Mouse (Mus musculus) intestine, embryonic 15.5 days (tissue): ENCODE results near the gene Bmp5. TPM values are rescaled to one million over a fixed set of nuclear protein-coding genes. Genes with fewer than 3 reads are reported as not detected.

Experiments
- ATAC-seq: fragments of 200-750 bp; cut with Nextera tagmentation; 2 replicates; pipeline ENCODE4 v1.8.0; 2017; ENCODE audit warnings: moderate TSS enrichment, moderate library complexity
- H3K27ac ChIP-seq: fragments of 300-500 bp; sonication (generic); 2 replicates; pipeline ENCODE4 v1.5.1; 2015; ENCODE audit warnings: mild to moderate bottlenecking, inconsistent platforms
- H3K27me3 ChIP-seq: fragments of 300-500 bp; sonication (generic); replicated peaks from 2 replicates; pipeline ENCODE4 v1.6.1; 2015; ENCODE audit warnings: inconsistent platforms
- H3K36me3 ChIP-seq: fragments of 300-500 bp; sonication (generic); 2 replicates; pipeline ENCODE4 v1.6.1; 2015; ENCODE audit warnings: inconsistent platforms
- H3K4me1 ChIP-seq: fragments of 300-500 bp; sonication (generic); replicated peaks from 2 replicates; pipeline ENCODE4 v1.6.1; 2015; ENCODE audit warnings: inconsistent platforms
- H3K4me2 ChIP-seq: fragments of 300-500 bp; sonication (generic); replicated peaks from 2 replicates; pipeline ENCODE4 v1.6.1; 2015; ENCODE audit warnings: mild to moderate bottlenecking, inconsistent platforms
- H3K4me3 ChIP-seq: fragments of 300-500 bp; sonication (generic); replicated peaks from 2 replicates; pipeline ENCODE4 v1.5.1; 2015; ENCODE audit warnings: inconsistent platforms
- H3K9ac ChIP-seq: fragments of 300-500 bp; sonication (generic); 2 replicates; pipeline ENCODE4 v1.6.1; 2015; ENCODE audit warnings: inconsistent platforms
- H3K9me3 ChIP-seq: fragments of 300-500 bp; sonication (generic); 2 replicates; pipeline ENCODE4 v1.6.1; 2016; ENCODE audit warnings: inconsistent platforms
- WGBS: fragments of 180-500 bp; shearing (Covaris S2); methylation state at CpG from one replicate; pipeline ENCODE4 v1.1.7; 2015; 5-methylcytosine and 5-hydroxymethylcytosine counted together
- polyA plus RNA-seq: library from polyadenylated mRNA; unstranded; fragments of >200 nt; fragmentation: Nextera tagmentation; extraction: Ambion mirVana; gene quantifications from 2 replicates; pipeline ENCODE4 v1.2.1, GENCODE M21; 2015

Bmp5 gene
- 8.6 and 9.0 TPM in 2 replicates for polyA plus RNA-seq

DNA sequence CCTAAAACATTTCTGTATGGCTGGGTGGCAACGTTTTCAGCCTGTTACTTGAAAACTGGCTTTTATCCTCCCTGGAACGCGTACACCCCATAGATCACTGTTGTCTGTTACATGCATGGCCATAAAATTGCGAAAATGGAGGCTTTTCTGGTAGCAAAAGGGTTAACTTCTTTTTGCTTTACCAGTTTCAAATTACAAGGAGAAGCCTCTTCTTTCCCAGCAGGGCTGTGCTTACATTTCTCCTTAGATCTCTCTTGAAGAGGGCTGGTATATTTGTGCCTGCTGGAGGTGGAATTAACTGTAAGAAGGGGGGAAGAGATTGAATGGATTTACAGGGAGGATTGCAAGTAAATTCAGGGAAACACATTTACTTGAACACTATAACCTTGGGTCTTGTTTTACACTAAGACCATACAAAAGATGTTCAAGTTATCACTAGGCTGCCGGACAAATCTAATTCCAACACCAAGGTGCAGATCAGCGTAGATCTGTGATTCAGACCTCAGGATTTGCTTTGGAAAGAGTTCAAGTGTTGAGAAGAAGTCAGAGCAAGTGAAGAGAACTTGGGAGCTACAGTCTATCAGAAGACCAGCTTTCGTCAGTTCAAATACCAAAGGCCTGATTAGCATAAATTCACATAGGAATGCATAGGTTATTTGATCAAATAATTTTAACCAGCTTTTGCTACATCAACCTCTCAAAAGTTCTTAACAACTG lies at the start of gene Bmp5:
Gene Bmp5 (plus strand): TSS at position 236 of the 717 bp plus-strand sequence.
- Histone ChIP-seq H3K36me3 (no peaks in the 10 kb centered on the region), H3K27me3 (no peaks in the 10 kb centered on the region), H3K9ac (peak within 1 kb of the TSS; percentile 39; the same call in 1 of the 2 replicates), H3K27ac (peak within 1 kb of the TSS; percentile 40; the same call in 1 of the 2 replicates), H3K4me2 (peak within 1 kb of the TSS; percentile 51), H3K4me3 (peak within 1 kb of the TSS; percentile 34), H3K4me1 (no peaks in the 10 kb centered on the region), H3K9me3 (no peaks in the 10 kb centered on the region)
- WGBS: 21% methylated on average over 7 of the region's 7 CpGs
- no peak for ATAC-seq

DNA sequence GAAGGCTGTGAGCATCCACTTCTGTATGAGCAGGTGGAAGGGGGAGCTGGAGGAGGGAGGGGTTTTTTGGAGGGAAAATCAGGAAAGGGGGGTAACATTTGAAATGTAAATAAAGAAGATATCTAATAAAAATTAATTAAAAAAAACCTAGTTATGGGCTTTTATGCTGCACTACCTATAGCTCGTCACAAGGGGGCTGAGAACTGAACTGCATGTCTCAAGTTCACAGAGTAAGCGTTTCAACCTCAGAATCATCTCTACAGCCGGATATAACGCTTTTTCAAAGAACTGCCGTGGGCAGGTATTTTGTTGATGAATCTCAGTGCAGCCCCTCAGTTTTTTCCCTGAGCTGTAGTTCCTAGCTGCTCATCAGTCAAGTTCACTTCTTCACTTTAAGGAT lies 15.1 kb upstream of the Bmp5 start:
- ATAC-seq: no peak
- WGBS: 37% methylated on average over 5 of the region's 5 CpGs
- no peaks in the 10 kb centered on the region for H3K36me3 ChIP-seq
- H3K9ac ChIP-seq: no peak overlapping the region
- H3K27me3 ChIP-seq: no peaks in the 10 kb centered on the region
- no peak overlapping the region for H3K27ac ChIP-seq
- no peaks in the 10 kb centered on the region for H3K9me3 ChIP-seq
- no peak overlapping the region for H3K4me2 ChIP-seq
- no peaks in the 10 kb centered on the region for H3K4me1 ChIP-seq
- no peak overlapping the region for H3K4me3 ChIP-seq

DNA sequence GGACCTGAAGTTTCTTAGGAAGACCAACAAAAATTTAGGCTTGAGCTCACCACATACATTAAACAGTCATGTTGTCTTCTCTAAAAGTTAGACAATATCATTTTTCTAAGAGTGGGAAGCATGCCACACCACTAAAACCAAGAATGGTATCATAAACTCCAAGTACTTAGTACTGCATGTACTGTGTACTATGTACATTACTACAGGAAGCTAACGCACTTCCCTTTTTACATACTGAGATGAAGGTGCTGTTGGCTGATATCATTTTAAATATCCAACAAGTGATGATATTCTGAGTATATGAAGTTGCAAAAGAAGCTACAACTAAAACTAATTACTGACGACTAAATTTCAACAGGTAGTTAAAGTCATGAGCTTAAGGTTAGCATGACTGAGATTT lies 13.6 kb upstream of the Bmp5 start:
- H3K4me1 ChIP-seq: no peaks in the 10 kb centered on the region
- H3K9me3 ChIP-seq: no peaks in the 10 kb centered on the region
- H3K36me3 ChIP-seq: no peaks in the 10 kb centered on the region
- H3K27ac ChIP-seq: no peak overlapping the region
- no peak overlapping the region for H3K4me2 ChIP-seq
- 90% methylated on average over 2 of the region's 2 CpGs for WGBS
- no peak for ATAC-seq
- no peaks in the 10 kb centered on the region for H3K27me3 ChIP-seq
- H3K9ac ChIP-seq: no peak overlapping the region
- H3K4me3 ChIP-seq: no peak overlapping the region

DNA sequence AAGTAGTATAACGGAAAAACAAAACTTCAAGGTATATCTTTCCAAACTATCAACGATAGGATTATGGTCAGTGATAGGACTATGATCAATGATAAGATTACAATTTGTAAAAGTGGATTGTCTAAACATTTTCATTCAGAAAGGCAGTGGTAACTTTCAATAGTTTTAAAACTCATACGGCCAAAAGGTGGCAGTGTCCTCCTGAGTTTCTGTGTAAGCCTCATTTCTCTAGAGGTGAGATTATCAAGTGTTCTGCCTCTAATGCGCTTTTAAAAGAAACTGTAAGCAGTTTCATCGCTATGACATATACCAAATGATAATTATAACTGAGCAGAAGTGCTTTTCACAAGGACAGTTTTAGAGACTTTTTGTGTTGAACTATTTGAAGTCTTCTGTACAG lies 12.7 kb upstream of the Bmp5 start:
- ATAC-seq: no peak
- Histone ChIP-seq H3K9me3 (no peaks in the 10 kb centered on the region), H3K4me2 (no peak overlapping the region), H3K4me3 (no peak overlapping the region), H3K27ac (no peak overlapping the region), H3K36me3 (no peaks in the 10 kb centered on the region), H3K27me3 (no peaks in the 10 kb centered on the region), H3K4me1 (no peaks in the 10 kb centered on the region), H3K9ac (no peak overlapping the region)
- 27% methylated on average over 5 of the region's 5 CpGs for WGBS

DNA sequence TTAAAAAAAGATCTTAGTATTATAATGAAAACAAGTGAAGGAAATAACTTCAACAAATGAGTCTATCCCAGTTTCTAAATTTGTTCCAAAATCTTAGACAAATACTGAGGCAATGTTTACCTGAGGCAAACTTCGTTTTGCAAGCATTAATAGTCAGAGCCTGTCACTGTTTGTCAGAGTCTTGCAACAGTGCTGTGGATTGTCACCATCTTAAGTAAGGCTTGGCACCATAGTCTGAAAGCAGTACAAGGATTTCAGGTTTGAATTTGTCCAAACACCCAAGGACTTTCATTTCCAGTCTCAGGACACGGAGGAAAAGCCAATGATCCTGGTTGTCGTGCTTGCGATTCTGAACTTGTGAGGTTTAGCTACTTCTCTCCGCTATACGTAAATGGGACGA lies 10.4 kb upstream of the Bmp5 start:
- Histone ChIP-seq H3K4me3 (no peak overlapping the region), H3K9me3 (no peaks in the 10 kb centered on the region), H3K4me2 (no peak overlapping the region), H3K4me1 (no peaks in the 10 kb centered on the region), H3K27me3 (no peaks in the 10 kb centered on the region), H3K9ac (no peak overlapping the region), H3K27ac (no peak overlapping the region), H3K36me3 (no peaks in the 10 kb centered on the region)
- ATAC-seq: no peak
- WGBS: 74% methylated on average over 7 of the region's 7 CpGs

DNA sequence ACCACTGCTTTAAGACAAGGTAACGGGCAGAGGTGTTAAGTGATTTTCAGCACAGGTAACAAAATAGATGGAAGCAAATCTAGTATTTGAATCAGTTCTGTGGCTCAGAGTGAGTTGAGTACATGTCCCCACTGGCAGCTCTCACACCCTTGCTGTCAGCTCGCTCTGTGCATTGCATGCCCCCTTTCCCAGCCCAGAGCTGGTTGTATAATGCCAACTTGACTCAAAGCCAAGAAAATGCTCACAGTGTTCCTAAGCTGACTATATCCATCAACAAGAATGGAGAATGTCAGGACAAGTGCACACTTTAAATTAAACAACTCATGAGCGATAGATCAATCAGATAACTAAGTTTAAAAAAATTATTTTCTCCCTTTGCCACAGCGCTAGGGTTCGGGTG lies 8.6 kb upstream of the Bmp5 start:
- Histone ChIP-seq H3K4me3 (no peak overlapping the region), H3K36me3 (no peaks in the 10 kb centered on the region), H3K9me3 (no peaks in the 10 kb centered on the region), H3K27me3 (no peaks in the 10 kb centered on the region), H3K27ac (no peak overlapping the region), H3K4me1 (no peaks in the 10 kb centered on the region), H3K9ac (no peak overlapping the region), H3K4me2 (no peak overlapping the region)
- WGBS: 79% methylated on average over 5 of the region's 5 CpGs
- no peak for ATAC-seq

DNA sequence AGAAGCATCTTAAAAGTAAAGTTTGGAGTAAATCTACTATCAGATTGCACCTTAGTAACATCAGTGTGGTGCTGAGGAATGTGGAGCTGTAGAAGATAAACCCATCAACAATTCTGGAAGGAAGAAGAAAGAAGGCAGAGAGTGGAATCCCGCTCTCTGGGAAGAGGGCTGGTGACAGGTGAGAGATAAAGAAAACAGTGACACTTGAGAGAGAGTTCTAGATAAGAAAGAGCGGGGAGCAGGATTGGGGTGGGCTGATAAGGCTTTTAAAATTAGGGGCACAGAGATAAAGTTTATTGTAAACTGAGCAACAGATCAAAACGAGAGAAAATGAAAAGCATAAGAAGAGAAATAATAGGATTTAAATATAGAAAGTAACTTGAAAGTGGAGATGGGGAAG lies 6.1 kb upstream of the Bmp5 start:
- no peak overlapping the region for H3K4me2 ChIP-seq
- no peak overlapping the region for H3K9ac ChIP-seq
- no peak for ATAC-seq
- WGBS: 52% methylated on average over 3 of the region's 3 CpGs
- no peaks in the 10 kb centered on the region for H3K36me3 ChIP-seq
- H3K4me1 ChIP-seq: no peaks in the 10 kb centered on the region
- H3K9me3 ChIP-seq: no peaks in the 10 kb centered on the region
- no peak overlapping the region for H3K4me3 ChIP-seq
- H3K27ac ChIP-seq: no peak overlapping the region
- no peaks in the 10 kb centered on the region for H3K27me3 ChIP-seq

DNA sequence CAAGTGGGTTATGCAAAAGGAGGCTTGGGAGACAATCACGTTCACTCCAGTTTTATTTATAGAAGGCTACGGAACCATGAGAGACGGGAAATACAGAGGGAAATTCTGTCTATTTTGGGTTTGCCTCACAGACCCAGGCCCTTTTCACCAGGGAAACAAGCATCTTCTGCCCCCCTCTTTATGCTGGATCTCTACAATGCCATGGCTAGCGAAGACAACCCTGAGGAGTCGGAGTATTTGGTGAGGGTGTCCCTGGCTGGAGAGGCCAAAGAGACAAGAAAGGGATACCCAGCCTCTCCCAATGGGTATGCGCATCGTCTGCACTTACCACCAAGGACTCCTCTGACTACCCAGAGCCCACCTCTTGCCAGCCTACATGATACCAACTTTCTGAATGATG lies 989 bp downstream of the Bmp5 start:
- 29% methylated on average over 7 of the region's 7 CpGs for WGBS
- Histone ChIP-seq H3K9me3 (no peaks in the 10 kb centered on the region), H3K4me1 (no peaks in the 10 kb centered on the region), H3K4me2 (peak overlapping the region; percentile 51), H3K4me3 (peak overlapping the region; percentile 34), H3K27me3 (no peaks in the 10 kb centered on the region), H3K27ac (no peak overlapping the region), H3K9ac (peak overlapping the region; percentile 39; the same call in 1 of the 2 replicates), H3K36me3 (no peaks in the 10 kb centered on the region)
- no peak for ATAC-seq

DNA sequence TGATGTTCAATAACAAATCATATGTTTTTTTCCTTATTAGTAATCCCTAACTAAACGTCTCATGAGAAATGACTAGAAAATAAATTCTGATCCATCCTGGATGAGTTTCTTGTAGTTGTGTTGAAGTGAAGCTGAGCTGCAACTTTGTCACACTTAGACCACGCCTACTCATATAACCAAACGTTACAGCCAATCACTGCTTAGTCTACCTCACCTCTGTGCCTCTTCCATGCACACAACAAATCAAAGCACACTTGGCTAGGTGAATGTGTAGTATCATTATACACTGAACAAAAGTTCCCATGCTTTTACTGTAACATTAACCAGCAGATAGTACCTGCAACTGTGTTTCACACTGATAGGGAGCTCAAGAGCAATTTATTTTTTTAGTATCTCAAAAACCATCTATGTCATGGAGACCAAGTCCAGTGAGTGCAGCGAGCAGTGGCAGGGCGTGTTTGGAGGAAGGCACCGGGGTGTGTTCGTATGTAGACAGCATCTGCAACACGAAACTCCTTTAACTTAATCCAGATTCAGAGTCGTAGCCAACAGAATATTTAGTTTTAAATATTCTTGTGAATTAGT lies 3.7 kb downstream of the Bmp5 start:
- Histone ChIP-seq H3K27me3 (no peaks in the 10 kb centered on the region), H3K4me2 (peak overlapping the region; percentile 45), H3K27ac (no peak overlapping the region)

DNA sequence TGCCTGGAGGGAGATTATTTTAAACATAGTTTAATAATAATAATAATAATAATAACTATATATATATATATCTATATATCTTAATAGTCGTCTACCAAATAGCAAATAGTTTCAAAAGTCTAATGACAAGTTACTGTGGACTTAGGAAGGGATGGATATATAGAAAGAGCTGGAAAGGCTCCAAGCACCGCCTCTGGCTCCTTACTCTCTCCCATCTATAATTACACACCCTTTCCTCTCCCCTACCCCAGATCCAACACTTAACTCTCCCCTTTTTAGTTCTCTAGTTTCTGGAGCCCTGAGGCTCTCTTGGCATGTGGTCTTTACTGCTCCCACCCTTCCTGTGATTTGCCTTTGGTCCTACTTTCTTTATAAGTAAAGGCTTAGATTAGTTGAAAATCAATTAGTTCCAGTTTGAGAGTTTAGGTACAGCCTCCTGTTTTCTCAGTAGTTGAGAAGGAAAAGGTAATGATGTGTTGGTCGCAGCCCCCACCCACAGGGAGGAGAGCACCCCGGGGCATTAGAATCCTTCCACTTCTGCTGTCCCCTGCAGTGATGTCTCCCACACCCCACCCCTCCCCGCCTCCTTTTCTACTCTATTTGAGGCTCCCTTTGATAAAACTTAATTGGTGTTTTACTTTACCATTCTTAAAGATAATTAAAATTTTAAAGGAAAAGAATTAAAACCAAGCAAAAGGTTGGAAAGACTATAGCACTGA lies 5.6 kb downstream of the Bmp5 start:
- Histone ChIP-seq H3K27me3 (no peaks in the 10 kb centered on the region), H3K4me3 (peak overlapping the region; percentile 6; the same call in 1 of the 2 replicates), H3K9me3 (no peaks in the 10 kb centered on the region), H3K27ac (no peak overlapping the region), H3K4me2 (peak overlapping the region; percentile 45), H3K36me3 (no peaks in the 10 kb centered on the region), H3K9ac (no peak overlapping the region), H3K4me1 (no peaks in the 10 kb centered on the region)
- 24% methylated on average over 5 of the region's 5 CpGs for WGBS
- no peak for ATAC-seq

More for the DNA sequence above, 3.7 kb downstream of the Bmp5 start:
- no peak overlapping the region for H3K9ac ChIP-seq
- H3K4me1 ChIP-seq: no peaks in the 10 kb centered on the region
- WGBS: 46% methylated on average over 9 of the region's 9 CpGs
- no peaks in the 10 kb centered on the region for H3K9me3 ChIP-seq
- H3K36me3 ChIP-seq: no peaks in the 10 kb centered on the region
- no peak for ATAC-seq
- peak overlapping the region; percentile 17 for H3K4me3 ChIP-seq

DNA sequence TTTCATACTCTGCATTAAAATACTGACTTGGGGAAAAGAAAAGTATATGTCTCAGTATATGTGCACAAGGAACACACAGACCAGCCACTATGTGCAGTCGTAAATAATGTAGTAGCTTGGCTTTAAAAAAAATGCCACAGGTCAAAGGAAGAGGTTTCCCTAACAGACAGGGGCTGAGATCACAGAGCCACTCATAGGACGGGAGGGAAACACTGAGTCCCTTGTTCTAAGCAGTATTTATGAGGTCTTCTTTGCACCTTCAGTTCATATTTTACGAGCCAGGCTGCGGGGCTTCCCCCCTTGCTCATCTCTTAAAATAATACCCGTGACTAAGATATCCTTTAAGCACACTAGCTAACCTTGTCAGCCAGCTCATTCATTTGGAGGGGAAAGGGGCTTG lies 6.4 kb downstream of the Bmp5 start:
- 13% methylated on average over 5 of the region's 5 CpGs for WGBS
- ATAC-seq: no peak
- Histone ChIP-seq H3K9me3 (no peaks in the 10 kb centered on the region), H3K27me3 (no peaks in the 10 kb centered on the region), H3K4me2 (peak overlapping the region; percentile 25; the same call in 1 of the 2 replicates), H3K36me3 (no peaks in the 10 kb centered on the region), H3K9ac (no peak overlapping the region), H3K4me1 (no peaks in the 10 kb centered on the region), H3K4me3 (no peak overlapping the region), H3K27ac (no peak overlapping the region)

DNA sequence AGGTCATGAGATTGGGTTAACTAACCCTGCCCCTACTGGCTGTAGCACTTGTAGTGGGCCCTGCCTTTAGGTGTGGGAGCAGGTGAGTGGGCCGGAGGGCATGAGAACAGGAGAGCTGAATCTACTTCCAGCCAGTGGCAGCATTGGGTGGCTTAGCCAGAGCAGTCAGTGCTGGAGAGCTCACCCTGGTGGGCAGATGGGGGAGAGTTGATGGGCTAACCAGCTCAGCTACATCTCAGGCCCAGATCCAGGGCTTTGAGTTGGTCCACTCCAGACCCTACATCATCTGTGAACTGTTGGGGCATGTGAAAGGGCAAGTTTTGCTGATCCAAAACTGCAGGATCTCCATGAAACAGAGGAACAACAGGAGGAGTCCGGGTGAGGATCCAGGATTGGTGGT lies 8.4 kb downstream of the Bmp5 start:
- Histone ChIP-seq H3K9ac (no peak overlapping the region), H3K36me3 (no peaks in the 10 kb centered on the region), H3K4me3 (no peak overlapping the region), H3K27ac (no peak overlapping the region), H3K4me2 (no peak overlapping the region), H3K27me3 (no peaks in the 10 kb centered on the region), H3K9me3 (no peaks in the 10 kb centered on the region), H3K4me1 (no peaks in the 10 kb centered on the region)
- no peak for ATAC-seq
- WGBS: 92% methylated on average over 2 of the region's 2 CpGs
